Mouse (Mus musculus) small intestine, adult 2 months (tissue): ENCODE results near the gene Clca3a1. TPM values are rescaled to one million over a fixed set of nuclear protein-coding genes. Genes with fewer than 3 reads are reported as not detected.

Experiments used
- H3K27ac ChIP-seq: fragments of 200-500 bp; 2 replicates; pipeline ENCODE4 v1.5.1; 2012; ENCODE audit warnings: low read depth, low read length, control low read depth, inconsistent platforms; ENCODE audit not compliant: insufficient read depth
- H3K27me3 ChIP-seq: fragments of 200-500 bp; 2 replicates; pipeline ENCODE4 v1.6.1; 2012; ENCODE audit warnings: mild to moderate bottlenecking, moderate library complexity, low read length, inconsistent platforms; ENCODE audit not compliant: control insufficient read depth, insufficient read depth
- H3K36me3 ChIP-seq: fragments of 200-500 bp; 2 replicates; pipeline ENCODE4 v1.6.1; 2012; ENCODE audit warnings: mild to moderate bottlenecking, low read length, control low read depth, inconsistent platforms; ENCODE audit not compliant: control insufficient read depth, insufficient read depth
- H3K4me1 ChIP-seq: fragments of 200-500 bp; 2 replicates; pipeline ENCODE4 v1.6.1; 2012; ENCODE audit warnings: low read length, inconsistent platforms, mixed read lengths; ENCODE audit not compliant: control insufficient read depth, insufficient read depth, insufficient read length
- H3K4me3 ChIP-seq: fragments of 200-500 bp; 2 replicates; pipeline ENCODE4 v1.5.1; 2012; ENCODE audit warnings: low read depth, mild to moderate bottlenecking, control low read depth, inconsistent platforms, low read length, moderate library complexity
- CTCF ChIP-seq: fragments of 200-500 bp; IDR thresholded peaks from 2 replicates; pipeline ENCODE4 v1.5.1; 2012; ENCODE audit warnings: low read depth, mild to moderate bottlenecking, control low read depth, inconsistent platforms, low read length, moderate library complexity, mixed read lengths; ENCODE audit not compliant: insufficient replicate concordance, insufficient read length; ENCODE audit errors: extremely low read depth
- POLR2A ChIP-seq: fragments of 200-500 bp; IDR thresholded peaks from 2 replicates; pipeline ENCODE4 v1.6.1; 2012; ENCODE audit warnings: low read depth, mild to moderate bottlenecking, control low read depth, inconsistent platforms, low read length, moderate library complexity
- WGBS: fragments of 180-500 bp; shearing (Covaris S2); methylation state at CpG from one replicate; pipeline ENCODE4 v1.1.7; 2018; 5-methylcytosine and 5-hydroxymethylcytosine counted together
- polyA plus RNA-seq: library from polyadenylated mRNA; depleted of rRNA; stranded (reverse); fragments of >200 nt; gene quantifications from 2 replicates; pipeline ENCODE4 v1.2.3, GENCODE M21; 2012

Clca3a1 gene
- polyA plus RNA-seq, 1 experiment = 4.2 TPM

DNA sequence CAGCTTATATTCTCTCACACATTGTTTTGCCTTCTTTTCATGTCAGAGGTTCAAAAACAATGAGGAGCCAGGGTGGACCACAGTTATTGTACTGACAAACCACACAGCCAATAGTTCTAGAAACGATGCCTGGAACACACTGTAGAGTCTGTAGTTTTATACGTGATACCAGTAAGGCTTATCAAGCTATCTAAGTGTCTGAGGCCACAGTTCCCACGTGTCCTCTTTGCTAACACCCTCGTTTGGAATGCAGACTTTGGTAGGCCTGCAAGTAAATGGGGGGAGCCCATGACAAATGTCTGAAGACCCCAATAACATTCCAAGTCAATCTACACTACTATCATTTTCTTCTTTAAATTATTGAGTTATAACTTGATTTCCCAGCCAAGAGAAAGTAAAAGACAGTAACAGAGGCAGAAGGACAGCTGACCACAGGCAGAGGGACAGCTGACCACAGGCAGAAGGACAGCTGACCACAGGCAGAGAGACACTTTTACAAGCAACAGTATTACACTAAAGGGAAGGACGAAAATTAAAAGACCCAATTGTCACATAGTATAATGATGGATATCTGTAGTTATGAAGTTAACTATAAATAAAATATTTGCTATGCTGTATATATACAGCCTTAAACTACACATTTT is 61.9 kb downstream of the Clca3a1 start:
- Histone ChIP-seq H3K4me1 (0 out of 2 replicates have a peak, but pooled peaks cover 2% of the 10 kb centered on the region), H3K27me3 (no peaks in the 10 kb centered on the region), H3K27ac (no peak overlapping the region), H3K4me3 (no peak overlapping the region), H3K36me3 (peaks cover 40% of the 10 kb centered on the region)
- 72% methylated on average over 5 of the region's 5 CpGs for WGBS
- TF ChIP-seq CTCF = no peak

GRCm38 (mm10) chr3:144697942-144698341 is 62.8 kb downstream of the Clca3a1 start:
- Histone ChIP-seq H3K36me3 (peaks cover 44% of the 10 kb centered on the region), H3K27me3 (no peaks in the 10 kb centered on the region), H3K4me1 (0 out of 2 replicates have a peak, but pooled peaks cover 2% of the 10 kb centered on the region), H3K4me3 (no peak overlapping the region), H3K27ac (no peak overlapping the region)
- TF ChIP-seq POLR2A = no peak
- no peak for TF ChIP-seq CTCF
- WGBS = 82% methylated on average over 3 of the region's 3 CpGs

DNA sequence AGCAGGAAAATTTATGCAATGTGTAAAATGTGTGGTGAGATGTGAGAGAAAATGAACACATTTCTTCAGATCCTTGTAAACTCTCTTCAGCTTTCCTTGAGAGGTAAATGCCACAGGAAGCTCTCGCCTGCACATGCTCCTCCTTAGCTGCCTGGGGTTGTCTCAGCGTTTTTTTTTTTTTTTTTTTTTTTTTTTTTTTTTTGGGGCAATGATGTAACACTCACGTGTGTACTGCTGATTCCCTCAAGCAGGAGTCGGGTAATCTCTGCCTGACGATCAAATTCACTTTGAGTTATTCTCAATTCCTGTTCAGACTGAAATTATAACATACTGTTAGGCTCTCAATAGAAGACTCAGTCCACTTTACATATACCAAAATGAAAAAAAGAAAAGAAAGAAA is 63.6 kb downstream of the Clca3a1 start:
- Histone ChIP-seq H3K36me3 (peaks cover 42% of the 10 kb centered on the region), H3K4me3 (no peak overlapping the region), H3K27ac (no peak overlapping the region), H3K4me1 (0 out of 2 replicates have a peak, but pooled peaks cover 2% of the 10 kb centered on the region), H3K27me3 (no peaks in the 10 kb centered on the region)
- 48% methylated on average over 5 of the region's 5 CpGs for WGBS
- TF ChIP-seq CTCF (no peak), POLR2A (no peak)

DNA sequence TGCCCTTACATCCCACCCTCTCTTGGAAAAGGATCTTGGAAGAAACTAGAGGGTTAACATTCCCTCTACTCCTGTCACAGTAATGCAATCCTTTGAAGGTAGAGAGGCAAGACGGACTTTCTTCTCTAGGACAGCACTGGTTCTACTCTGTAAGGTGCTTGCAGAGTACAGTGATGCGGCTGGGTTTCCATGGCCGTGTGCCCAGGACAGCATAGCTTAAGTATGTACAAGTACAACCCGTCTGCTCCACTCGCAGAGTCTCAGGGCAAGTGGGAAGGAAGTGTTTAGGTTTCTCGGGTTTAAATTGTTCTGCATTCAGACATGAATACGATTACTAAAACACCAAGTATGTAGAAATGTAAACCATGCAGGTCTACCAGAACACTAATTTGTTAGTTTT is 65.8 kb downstream of the Clca3a1 start:
- Histone ChIP-seq H3K4me3 (no peak overlapping the region), H3K27ac (no peak overlapping the region), H3K27me3 (no peaks in the 10 kb centered on the region), H3K4me1 (no peaks in the 10 kb centered on the region), H3K36me3 (peaks cover 49% of the 10 kb centered on the region)
- 74% methylated on average over 7 of the region's 7 CpGs for WGBS
- TF ChIP-seq POLR2A (no peak), CTCF (no peak)

DNA sequence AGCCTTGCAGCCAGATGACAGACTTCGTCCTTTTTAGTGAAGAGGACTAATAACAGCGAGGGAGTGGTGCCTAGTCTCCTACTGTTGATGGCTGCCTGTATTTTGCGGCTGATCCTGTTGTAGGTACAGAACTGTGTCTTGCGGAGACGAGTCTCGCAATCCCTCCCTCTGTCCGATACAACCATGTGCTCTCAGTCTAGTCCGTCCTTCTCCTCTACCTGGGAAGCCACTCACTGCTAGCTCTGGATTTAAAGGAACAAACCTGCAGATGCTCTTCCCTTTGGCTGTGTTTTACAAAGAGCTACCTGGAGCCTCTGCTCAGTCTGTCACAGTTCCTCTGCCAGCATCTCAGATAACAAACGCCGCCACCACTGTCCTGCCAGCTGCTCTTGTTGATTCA is 66.7 kb downstream of the Clca3a1 start:
- Histone ChIP-seq H3K36me3 (peaks cover 47% of the 10 kb centered on the region), H3K4me1 (no peaks in the 10 kb centered on the region; the same call in 1 of the 2 replicates), H3K27ac (no peak overlapping the region), H3K4me3 (no peak overlapping the region), H3K27me3 (no peaks in the 10 kb centered on the region)
- 93% methylated on average over 10 of the region's 10 CpGs for WGBS
- TF ChIP-seq POLR2A (no peak), CTCF (no peak)

- no peak for TF ChIP-seq POLR2A
- TF ChIP-seq CTCF = no peak
- WGBS = 39% methylated on average over 3 of the region's 3 CpGs
Observed at GRCm38 (mm10) chr3:144692052-144692451, 68.7 kb downstream of the Clca3a1 start.

GRCm38 (mm10) chr3:144689236-144689635 is 71.5 kb downstream of the Clca3a1 start:
- no peaks in the 10 kb centered on the region for H3K27me3 ChIP-seq

More at GRCm38 (mm10) chr3:144692052-144692451, 68.7 kb downstream of the Clca3a1 start:
- peaks cover 47% of the 10 kb centered on the region for H3K36me3 ChIP-seq
- H3K4me1 ChIP-seq = peaks cover 4% of the 10 kb centered on the region
- H3K27me3 ChIP-seq = no peaks in the 10 kb centered on the region
- H3K4me3 ChIP-seq = no peak overlapping the region
- no peak overlapping the region for H3K27ac ChIP-seq

More at GRCm38 (mm10) chr3:144689236-144689635, 71.5 kb downstream of the Clca3a1 start:
- Histone ChIP-seq H3K4me3 (no peak overlapping the region), H3K27ac (no peak overlapping the region), H3K4me1 (peaks cover 4% of the 10 kb centered on the region), H3K36me3 (peaks cover 31% of the 10 kb centered on the region)
- TF ChIP-seq CTCF = no peak
- TF ChIP-seq POLR2A = no peak
- WGBS = 53% methylated on average over 11 of the region's 11 CpGs
